Mouse (Mus musculus) small intestine, adult 2 months (tissue): Measurements from ENCODE around the gene Pcsk6.

Experiments used
- CTCF ChIP-seq: fragments of 200-500 bp; IDR thresholded peaks from 2 replicates; pipeline ENCODE4 v1.5.1; 2012; ENCODE audit warnings: low read depth, mild to moderate bottlenecking, control low read depth, inconsistent platforms, low read length, moderate library complexity, mixed read lengths; ENCODE audit not compliant: insufficient replicate concordance, insufficient read length; ENCODE audit errors: extremely low read depth
- POLR2A ChIP-seq: fragments of 200-500 bp; IDR thresholded peaks from 2 replicates; pipeline ENCODE4 v1.6.1; 2012; ENCODE audit warnings: low read depth, mild to moderate bottlenecking, control low read depth, inconsistent platforms, low read length, moderate library complexity

DNA sequence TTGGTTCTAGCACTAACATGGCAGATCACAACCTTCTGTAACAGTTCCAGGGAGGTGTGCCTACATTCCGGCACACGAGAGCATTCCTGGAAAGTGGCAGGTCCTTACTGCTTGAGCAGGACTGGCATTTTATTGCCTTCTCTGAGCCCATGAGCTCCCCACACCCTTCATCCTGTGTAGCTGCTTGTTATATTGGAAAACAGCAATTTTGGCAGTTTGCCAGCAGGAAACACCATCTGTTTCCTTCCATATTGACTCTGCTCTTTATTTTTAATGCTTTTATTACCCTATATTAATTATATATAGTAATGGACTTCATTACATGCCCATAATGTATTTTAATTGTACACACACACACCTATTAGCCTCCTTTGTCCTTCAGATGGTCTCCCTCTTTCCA is 214.9 kb downstream of the Pcsk6 start:
- no peak for TF ChIP-seq CTCF
- TF ChIP-seq POLR2A, result no peak
